Mouse (Mus musculus) testis, adult 2 months (tissue): Measurements from ENCODE around the gene Myadml2.

ENCODE experiments used
- CTCF ChIP-seq: fragments of 200-500 bp; IDR thresholded peaks from 2 replicates; pipeline ENCODE4 v1.5.1; 2012; ENCODE audit warnings: low read depth, mild to moderate bottlenecking, inconsistent platforms, low read length, moderate library complexity; ENCODE audit not compliant: control insufficient read depth, insufficient read depth, insufficient replicate concordance
- POLR2A ChIP-seq: fragments of 200-500 bp; IDR thresholded peaks from 2 replicates; pipeline ENCODE4 v1.6.1; 2012; ENCODE audit warnings: low read depth, mild to moderate bottlenecking, inconsistent platforms, low read length, moderate library complexity; ENCODE audit not compliant: control insufficient read depth

GRCm38 (mm10) chr11:120654741-120655140 is 6.8 kb upstream of the Myadml2 start:
- TF ChIP-seq CTCF: no peak
- TF ChIP-seq POLR2A: no peak
